Mouse (Mus musculus): ENCODE results near the gene Dhh.

DNA sequence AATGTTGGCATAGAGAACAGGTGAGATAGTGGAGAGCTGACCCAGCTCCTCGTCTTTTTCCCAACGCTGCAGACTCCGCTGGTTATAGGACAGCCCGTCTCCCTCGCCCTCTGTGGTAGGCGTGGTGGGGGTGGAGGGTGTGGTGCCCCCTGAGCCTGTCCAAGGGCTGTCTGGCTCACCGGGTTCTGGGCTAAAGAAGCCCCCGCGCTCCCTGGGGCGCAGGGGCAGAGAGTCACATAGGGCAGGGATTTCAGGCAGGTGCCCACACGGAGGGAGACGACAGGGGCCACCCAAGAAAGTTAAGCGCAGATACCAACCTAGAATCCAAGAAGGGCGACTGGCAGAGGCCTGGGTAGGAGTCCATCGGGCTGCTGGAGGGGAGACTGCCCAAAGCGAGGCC lies 44.1 kb downstream of the Dhh start:
- TF ChIP-seq CTCF (IDR thresholded peaks at IDR 0.05; ENCODE audit: low read depth, low read length) (no peak), GATA1 (IDR thresholded peaks at IDR 0.05; ENCODE audit: borderline replicate concordance, low read length) (no peak)

Data from G1E (cell line).